Mouse (Mus musculus): ENCODE data around the gene Vgf. TPM values are rescaled to one million over a fixed set of nuclear protein-coding genes. Genes with fewer than 3 reads are reported as not detected.

Gene Vgf
- polyA plus RNA-seq, 1 experiment: 0.84 TPM

- Histone ChIP-seq H3K27me3 (ENCODE audit: control insufficient read depth, insufficient read depth, low read length) (no peaks in the 10 kb centered on the region), H3K36me3 (ENCODE audit: control insufficient read depth, insufficient read depth, low read length) (no peaks in the 10 kb centered on the region)
Observed at GRCm38 (mm10) chr5:137041442-137041841, 15.2 kb downstream of the Vgf start.

DNA sequence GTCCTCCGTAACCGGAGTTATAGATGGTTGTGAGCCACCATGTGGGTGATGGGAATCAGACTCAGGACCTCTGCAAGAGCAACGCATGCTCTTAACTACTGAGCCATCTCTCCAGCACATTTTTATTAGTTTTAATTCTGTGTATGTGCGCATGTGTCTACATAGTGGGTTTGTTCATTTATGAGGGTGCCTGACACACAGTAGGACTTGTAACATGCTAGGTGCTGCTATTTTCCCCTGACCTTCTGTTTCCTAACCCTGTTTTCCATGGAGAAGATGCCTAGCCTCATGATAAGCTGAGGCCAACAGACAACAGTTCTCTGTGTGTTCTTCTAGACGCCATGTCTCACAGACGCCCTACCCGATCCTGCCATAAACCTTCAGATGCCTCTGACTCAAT is 17.8 kb downstream of the Vgf start:
- TF ChIP-seq POLR2A (IDR thresholded peaks at IDR 0.05; ENCODE audit: control insufficient read depth, low read depth, low read length) (no peak), CTCF (IDR thresholded peaks at IDR 0.05; ENCODE audit: control insufficient read depth, insufficient read depth, insufficient replicate concordance, low read depth, low read length) (no peak)
- Histone ChIP-seq H3K4me3 (ENCODE audit: control insufficient read depth, low read depth, low read length) (no peak overlapping the region), H3K27ac (ENCODE audit: control insufficient read depth, insufficient read depth, low read depth, low read length) (no peak overlapping the region), H3K27me3 (ENCODE audit: control insufficient read depth, insufficient read depth, low read length) (no peaks in the 10 kb centered on the region), H3K4me1 (ENCODE audit: control insufficient read depth, insufficient read depth, low read length) (peaks cover 11% of the 10 kb centered on the region), H3K36me3 (ENCODE audit: control insufficient read depth, insufficient read depth, low read length) (no peaks in the 10 kb centered on the region)

More at GRCm38 (mm10) chr5:137041442-137041841, 15.2 kb downstream of the Vgf start:
- TF ChIP-seq CTCF (IDR thresholded peaks at IDR 0.05; ENCODE audit: control insufficient read depth, insufficient read depth, insufficient replicate concordance, low read depth, low read length) (no peak), POLR2A (IDR thresholded peaks at IDR 0.05; ENCODE audit: control insufficient read depth, low read depth, low read length) (no peak)
- peaks cover 10% of the 10 kb centered on the region for H3K4me1 ChIP-seq (ENCODE audit: control insufficient read depth, insufficient read depth, low read length)
- H3K27ac ChIP-seq (ENCODE audit: control insufficient read depth, insufficient read depth, low read depth, low read length): no peak overlapping the region
- no peak overlapping the region for H3K4me3 ChIP-seq (ENCODE audit: control insufficient read depth, low read depth, low read length)

- Histone ChIP-seq H3K36me3 (ENCODE audit: control insufficient read depth, insufficient read depth, low read length) (no peaks in the 10 kb centered on the region), H3K27ac (ENCODE audit: control insufficient read depth, insufficient read depth, low read depth, low read length) (peak within 1 kb of the TSS; percentile 63; the same call in 1 of the 2 replicates), H3K4me3 (ENCODE audit: control insufficient read depth, low read depth, low read length) (peak within 1 kb of the TSS; percentile 90), H3K4me1 (ENCODE audit: control insufficient read depth, insufficient read depth, low read length) (peaks cover 11% of the 10 kb centered on the region), H3K27me3 (ENCODE audit: control insufficient read depth, insufficient read depth, low read length) (no peaks in the 10 kb centered on the region)
- no peak for TF ChIP-seq POLR2A (IDR thresholded peaks at IDR 0.05; ENCODE audit: control insufficient read depth, low read depth, low read length)
- TF ChIP-seq CTCF (IDR thresholded peaks at IDR 0.05; ENCODE audit: control insufficient read depth, insufficient read depth, insufficient replicate concordance, low read depth, low read length): no peak
Observed at GRCm38 (mm10) chr5:137045402-137046323, 19.5 kb downstream of the Vgf start, which contains the start of gene Ap1s1. Gene Ap1s1 (minus strand): TSS chr5:137046135.

- Histone ChIP-seq H3K36me3 (ENCODE audit: control insufficient read depth, insufficient read depth, low read length) (no peaks in the 10 kb centered on the region), H3K27me3 (ENCODE audit: control insufficient read depth, insufficient read depth, low read length) (no peaks in the 10 kb centered on the region), H3K4me1 (ENCODE audit: control insufficient read depth, insufficient read depth, low read length) (peaks cover 11% of the 10 kb centered on the region), H3K4me3 (ENCODE audit: control insufficient read depth, low read depth, low read length) (peak overlapping the region; percentile 90), H3K27ac (ENCODE audit: control insufficient read depth, insufficient read depth, low read depth, low read length) (no peak overlapping the region)
- TF ChIP-seq CTCF (IDR thresholded peaks at IDR 0.05; ENCODE audit: control insufficient read depth, insufficient read depth, insufficient replicate concordance, low read depth, low read length): no peak
- no peak for TF ChIP-seq POLR2A (IDR thresholded peaks at IDR 0.05; ENCODE audit: control insufficient read depth, low read depth, low read length)
Observed at GRCm38 (mm10) chr5:137046324-137046718, 20.1 kb downstream of the Vgf start.

DNA sequence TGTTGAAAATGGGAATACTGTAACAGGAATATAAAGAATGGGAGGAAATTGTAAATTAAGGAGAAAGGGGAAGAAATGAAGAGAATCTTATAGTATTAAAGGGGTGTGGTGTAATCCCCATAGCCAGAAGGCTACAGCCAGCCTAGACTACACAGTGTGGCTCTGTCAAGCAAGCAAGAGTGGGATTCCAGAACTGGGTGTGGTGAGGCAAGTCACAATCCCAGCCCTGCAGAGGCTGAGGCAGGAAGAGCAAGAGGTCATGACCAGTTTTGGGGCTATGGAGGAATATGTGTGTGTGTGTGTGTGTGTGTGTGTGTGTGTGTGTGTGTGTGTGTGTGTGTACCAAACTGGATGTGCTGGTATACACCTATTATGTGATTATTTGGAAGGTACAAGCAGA is 20.8 kb downstream of the Vgf start:
- peaks cover 11% of the 10 kb centered on the region for H3K4me1 ChIP-seq (ENCODE audit: control insufficient read depth, insufficient read depth, low read length)
- H3K4me3 ChIP-seq (ENCODE audit: control insufficient read depth, low read depth, low read length): no peak overlapping the region
- no peaks in the 10 kb centered on the region for H3K27me3 ChIP-seq (ENCODE audit: control insufficient read depth, insufficient read depth, low read length)
- no peaks in the 10 kb centered on the region for H3K36me3 ChIP-seq (ENCODE audit: control insufficient read depth, insufficient read depth, low read length)
- no peak overlapping the region for H3K27ac ChIP-seq (ENCODE audit: control insufficient read depth, insufficient read depth, low read depth, low read length)
- TF ChIP-seq POLR2A (IDR thresholded peaks at IDR 0.05; ENCODE audit: control insufficient read depth, low read depth, low read length) (no peak), CTCF (IDR thresholded peaks at IDR 0.05; ENCODE audit: control insufficient read depth, insufficient read depth, insufficient replicate concordance, low read depth, low read length) (no peak)

- H3K27me3 ChIP-seq (ENCODE audit: control insufficient read depth, insufficient read depth, low read length): no peaks in the 10 kb centered on the region
- H3K4me1 ChIP-seq (ENCODE audit: control insufficient read depth, insufficient read depth, low read length): peaks cover 4% of the 10 kb centered on the region
- no peak overlapping the region for H3K27ac ChIP-seq (ENCODE audit: control insufficient read depth, insufficient read depth, low read depth, low read length)
- no peaks in the 10 kb centered on the region for H3K36me3 ChIP-seq (ENCODE audit: control insufficient read depth, insufficient read depth, low read length)
- TF ChIP-seq POLR2A (IDR thresholded peaks at IDR 0.05; ENCODE audit: control insufficient read depth, low read depth, low read length) (no peak), CTCF (IDR thresholded peaks at IDR 0.05; ENCODE audit: control insufficient read depth, insufficient read depth, insufficient replicate concordance, low read depth, low read length) (no peak)
- no peak overlapping the region for H3K4me3 ChIP-seq (ENCODE audit: control insufficient read depth, low read depth, low read length)
Observed at GRCm38 (mm10) chr5:137051125-137051524, 24.9 kb downstream of the Vgf start.

GRCm38 (mm10) chr5:137051914-137052505 is 25.8 kb downstream of the Vgf start:
- Histone ChIP-seq H3K27me3 (ENCODE audit: control insufficient read depth, insufficient read depth, low read length) (no peaks in the 10 kb centered on the region), H3K4me1 (ENCODE audit: control insufficient read depth, insufficient read depth, low read length) (no peaks in the 10 kb centered on the region), H3K27ac (ENCODE audit: control insufficient read depth, insufficient read depth, low read depth, low read length) (no peak overlapping the region), H3K4me3 (ENCODE audit: control insufficient read depth, low read depth, low read length) (no peak overlapping the region), H3K36me3 (ENCODE audit: control insufficient read depth, insufficient read depth, low read length) (no peaks in the 10 kb centered on the region)
- TF ChIP-seq CTCF (IDR thresholded peaks at IDR 0.05; ENCODE audit: control insufficient read depth, insufficient read depth, insufficient replicate concordance, low read depth, low read length) (no peak), POLR2A (IDR thresholded peaks at IDR 0.05; ENCODE audit: control insufficient read depth, low read depth, low read length) (no peak)

Measured in testis, adult 2 months (tissue).